Mouse (Mus musculus) MEL (cell line): ENCODE results near the gene Whrn. TPM values are rescaled to one million over a fixed set of nuclear protein-coding genes. Genes with fewer than 3 reads are reported as not detected.

ENCODE experiments used
- DNase-seq: peaks from one replicate; pipeline ENCODE4 v3.0.0; 2011; ENCODE audit warnings: low read depth, low spot score
- H3K27ac ChIP-seq: 2 replicates; pipeline ENCODE4 v1.5.1; 2012; ENCODE audit warnings: low read depth, mild to moderate bottlenecking, control low read depth, low read length, moderate library complexity; ENCODE audit not compliant: control insufficient read depth
- H3K27me3 ChIP-seq, 2 experiments: fragments of 150-350 bp in 1 of 2; sonication (generic) in 1 of 2; 2 replicates each; pipeline ENCODE4 v1.6.1; 2012; ENCODE audit warnings: low read length in 2 of 2, mild to moderate bottlenecking in 2 of 2, improper control_type of control experiment in 1 of 2, moderate library complexity in 1 of 2; ENCODE audit not compliant: insufficient read depth in 2 of 2, control insufficient read depth in 1 of 2
- H3K36me3 ChIP-seq, 2 experiments: 2 replicates each; pipeline ENCODE4 v1.6.1; 2012 to 2014; ENCODE audit warnings: low read length in 2 of 2, improper control_type of control experiment in 1 of 2, inconsistent platforms in 1 of 2, mild to moderate bottlenecking in 1 of 2; ENCODE audit not compliant: insufficient read depth in 2 of 2, control insufficient read depth in 1 of 2
- H3K4me1 ChIP-seq, 2 experiments: fragments of 150-350 bp in 1 of 2; sonication (generic) in 1 of 2; 2 replicates each; pipeline ENCODE4 v1.6.1; 2012; ENCODE audit warnings: low read length in 2 of 2, improper control_type of control experiment in 1 of 2, mild to moderate bottlenecking in 1 of 2; ENCODE audit not compliant: insufficient read depth in 2 of 2, control insufficient read depth in 1 of 2
- H3K4me3 ChIP-seq, 2 experiments: fragments of 150-350 bp in 1 of 2; sonication (generic) in 1 of 2; 2 replicates each; pipeline ENCODE4 v1.5.1; 2012; ENCODE audit warnings: low read depth in 2 of 2, low read length in 2 of 2, mild to moderate bottlenecking in 2 of 2, moderate library complexity in 2 of 2, control low read depth in 1 of 2, improper control_type of control experiment in 1 of 2; ENCODE audit not compliant: control insufficient read depth in 1 of 2, insufficient read depth in 1 of 2
- H3K79me2 ChIP-seq: 2 replicates; pipeline ENCODE4 v1.6.1; 2012; ENCODE audit warnings: mild to moderate bottlenecking, low read length, moderate library complexity; ENCODE audit not compliant: control insufficient read depth, poor library complexity, insufficient read depth
- H3K9ac ChIP-seq: 2 replicates; pipeline ENCODE4 v1.6.1; 2012; ENCODE audit warnings: low read depth, mild to moderate bottlenecking, control low read depth, low read length, moderate library complexity; ENCODE audit not compliant: control insufficient read depth, poor library complexity, severe bottlenecking
- H3K9me3 ChIP-seq: fragments of 150-350 bp; sonication (generic); replicated peaks from 2 replicates; pipeline ENCODE4 v1.6.1; 2012; ENCODE audit warnings: mild to moderate bottlenecking, low read length, improper control_type of control experiment, moderate library complexity; ENCODE audit not compliant: insufficient read depth
- BHLHE40 ChIP-seq: IDR thresholded peaks from 2 replicates; pipeline ENCODE4 v1.6.1; 2012; ENCODE audit warnings: low read depth, mild to moderate bottlenecking, inconsistent platforms, low read length, improper control_type of control experiment, borderline replicate concordance
- CTCF ChIP-seq, 3 experiments: IDR thresholded peaks in 2 of 3; conservative IDR thresholded peaks in 1 of 3; 2 replicates each; pipeline ENCODE4 v1.5.1; 2011 to 2012; ENCODE audit warnings: low read length in 3 of 3, low read depth in 2 of 3, mild to moderate bottlenecking in 2 of 3, improper control_type of control experiment in 1 of 3, inconsistent platforms in 1 of 3, mixed read lengths in 1 of 3, moderate library complexity in 1 of 3; ENCODE audit not compliant: control insufficient read depth in 1 of 3, insufficient read depth in 1 of 3, poor library complexity in 1 of 3, severe bottlenecking in 1 of 3
- ELF1 ChIP-seq: IDR thresholded peaks from 2 replicates; pipeline ENCODE4 v1.6.1; 2014; ENCODE audit warnings: low read depth, mild to moderate bottlenecking, inconsistent platforms, low read length, improper control_type of control experiment, moderate library complexity
- MAFK ChIP-seq: IDR thresholded peaks from 2 replicates; pipeline ENCODE4 v1.6.1; 2011; ENCODE audit warnings: low read depth, mild to moderate bottlenecking, low read length, improper control_type of control experiment, borderline replicate concordance
- RAD21 ChIP-seq: IDR thresholded peaks from 2 replicates; pipeline ENCODE4 v1.6.1; 2011; ENCODE audit warnings: mild to moderate bottlenecking, low read depth, low read length, improper control_type of control experiment
- SIN3A ChIP-seq: IDR thresholded peaks from 2 replicates; pipeline ENCODE4 v1.6.1; 2012; ENCODE audit warnings: low read length, improper control_type of control experiment, inconsistent platforms
- SMC3 ChIP-seq: IDR thresholded peaks from 2 replicates; pipeline ENCODE4 v1.6.1; 2011; ENCODE audit warnings: low read depth, low read length, improper control_type of control experiment
- ZC3H11A ChIP-seq: IDR thresholded peaks from 2 replicates; pipeline ENCODE4 v1.6.1; 2012; ENCODE audit warnings: low read depth, mild to moderate bottlenecking, inconsistent platforms, low read length, improper control_type of control experiment
- ZMIZ1 ChIP-seq: IDR thresholded peaks from 2 replicates; pipeline ENCODE4 v1.6.1; 2012; ENCODE audit warnings: low read depth, mild to moderate bottlenecking, inconsistent platforms, low read length, improper control_type of control experiment, moderate library complexity
- polyA plus RNA-seq, 2 experiments: library from polyadenylated mRNA; stranded (reverse) in 1 of 2; unstranded in 1 of 2; fragments of >175 nt in 1 of 2; fragments of >200 nt in 1 of 2; gene quantifications; 2 replicates each; pipeline versions ENCODE4 v1.2.1 to v1.2.4; 2012; ENCODE audit warnings: low replicate concordance in 2 of 2, low read depth in 1 of 2; ENCODE audit not compliant: insufficient read length in 2 of 2, insufficient read depth in 1 of 2, missing spikeins in 1 of 2
- total RNA-seq: library from RNA; depleted of rRNA; stranded (reverse); fragments of 300-350 nt; gene quantifications from 2 replicates; pipeline ENCODE4 v1.2.3, GENCODE M21; 2012; rRNA removed

Gene Whrn
- total and polyA plus RNA-seq, 3 experiments, result not detected

- Histone ChIP-seq H3K36me3 (peaks cover 0 to 14% of the 10 kb centered on the region in 2 experiments; a peak in 2 of 4 replicates), H3K4me1 (peaks cover 0 to 16% of the 10 kb centered on the region in 2 experiments; a peak in 3 of 4 replicates), H3K9ac (no peak overlapping the region), H3K27ac (no peak overlapping the region), H3K4me3 (no peak overlapping the region), H3K79me2 (no peaks in the 10 kb centered on the region), H3K27me3 (no peaks in the 10 kb centered on the region), H3K9me3 (no peaks in the 10 kb centered on the region)
- DNase-seq, result no peak
- TF ChIP-seq MAFK, result no peak
Observed at GRCm38 (mm10) chr4:63370897-63371296, 124.9 kb downstream of the Whrn start.

- H3K27me3 ChIP-seq, result no peaks in the 10 kb centered on the region
- no peak overlapping the region for H3K4me3 ChIP-seq
- H3K36me3 ChIP-seq, result peaks cover 0 to under 1% of the 10 kb centered on the region in 2 experiments; a peak in 1 of 4 replicates
- no peaks in the 10 kb centered on the region for H3K4me1 ChIP-seq
- no peak overlapping the region for H3K27ac ChIP-seq
- TF ChIP-seq BHLHE40 (0 out of 2 replicates have a peak, but pooled peaks have one; percentile 23), ZC3H11A (peak; percentile 84), ZMIZ1 (no peak), SIN3A (peak; percentile 27; the same call in 1 of the 2 replicates), RAD21 (peak; percentile 96), ELF1 (no peak), SMC3 (peak; percentile 91), CTCF (IDR thresholded peaks at IDR 0.05 in 2 of 3, conservative IDR thresholded peaks at IDR 0.05 in 1 of 3; ENCODE audit: control insufficient read depth in 1 of 3, insufficient read depth in 1 of 3, low read depth in 2 of 3, low read length in 3 of 3, poor library complexity in 1 of 3, severe bottlenecking in 1 of 3) (peak; percentile 96 to 98 (median 98))
- DNase-seq, result peak; percentile 74
- no peak overlapping the region for H3K9ac ChIP-seq
- no peaks in the 10 kb centered on the region for H3K9me3 ChIP-seq
- H3K79me2 ChIP-seq, result no peaks in the 10 kb centered on the region
Observed at GRCm38 (mm10) chr4:63368577-63368976, 127.2 kb downstream of the Whrn start.

Other genes starting within 250 kb of the Whrn start
- not detected in 2 replicates for gene Orm1, start 151.4 kb downstream of the Whrn start, total RNA-seq
- not detected for gene Orm1, start 151.4 kb downstream of the Whrn start, polyA plus RNA-seq
- gene Orm3, start 139.8 kb downstream of the Whrn start, total RNA-seq, result not detected in 2 replicates
- gene Orm3, start 139.8 kb downstream of the Whrn start, polyA plus RNA-seq, result not detected
- not detected in 2 replicates for gene Orm2, start 133.5 kb downstream of the Whrn start, total RNA-seq
- gene Orm2, start 133.5 kb downstream of the Whrn start, polyA plus RNA-seq, result not detected
- gene Akna, start 92.6 kb downstream of the Whrn start, total RNA-seq, result 3.9 and 6.2 TPM in 2 replicates
- 10 to 100 TPM in 1 of 2 experiments, not detected in 1; 14.1 TPM for gene Akna, start 92.6 kb downstream of the Whrn start, polyA plus RNA-seq
- 146 and 164 TPM in 2 replicates for gene Atp6v1g1, start 48.8 kb upstream of the Whrn start, total RNA-seq
- 100 to 1,000 TPM in 1 of 2 experiments, not detected in 1; 122 TPM for gene Atp6v1g1, start 48.8 kb upstream of the Whrn start, polyA plus RNA-seq
- gene Tmem268, start 62.8 kb upstream of the Whrn start, total RNA-seq, result 6.9 and 8.1 TPM in 2 replicates
- 10 to 100 TPM in 1 of 2 experiments, not detected in 1; 11.3 TPM for gene Tmem268, start 62.8 kb upstream of the Whrn start, polyA plus RNA-seq
- not detected in 2 replicates for gene Gm11213, start 109.3 kb upstream of the Whrn start, total RNA-seq
- not detected for gene Gm11213, start 109.3 kb upstream of the Whrn start, polyA plus RNA-seq
- gene Tex48, start 126.4 kb upstream of the Whrn start, total RNA-seq, result not detected in 2 replicates
- gene Tex48, start 126.4 kb upstream of the Whrn start, polyA plus RNA-seq, result not detected
- gene Gm11214, start 167.4 kb upstream of the Whrn start, total RNA-seq, result not detected in 2 replicates
- gene Gm11214, start 167.4 kb upstream of the Whrn start, polyA plus RNA-seq, result under 1 TPM in 1 of 2 experiments, not detected in 1; 0.43 TPM
- not detected in 2 replicates for gene Tnfsf15, start 249.1 kb upstream of the Whrn start, total RNA-seq
- gene Tnfsf15, start 249.1 kb upstream of the Whrn start, polyA plus RNA-seq, result not detected